Mouse (Mus musculus) brain, embryonic 14.5 days (tissue): ENCODE measurements around the gene Abcg5.

Source experiments
- CTCF ChIP-seq: fragments of 200-500 bp; IDR thresholded peaks from 2 replicates; pipeline ENCODE4 v1.5.1; 2012; ENCODE audit warnings: inconsistent platforms, mild to moderate bottlenecking, moderate library complexity, borderline replicate concordance; ENCODE audit not compliant: insufficient read depth, insufficient read length; ENCODE audit errors: extremely low read depth
- POLR2A ChIP-seq: fragments of 200-500 bp; IDR thresholded peaks from 2 replicates; pipeline ENCODE4 v1.6.1; 2012; ENCODE audit warnings: mild to moderate bottlenecking, inconsistent platforms, borderline replicate concordance; ENCODE audit not compliant: poor library complexity, insufficient read depth, insufficient read length, severe bottlenecking; ENCODE audit errors: extremely low read depth

- no peak for TF ChIP-seq CTCF
- TF ChIP-seq POLR2A = no peak
Measured at GRCm38 (mm10) chr17:84724028-84724427, 41.2 kb upstream of the Abcg5 start.
